Mouse (Mus musculus): ENCODE data around the gene Ttc23. TPM values are rescaled to one million over a fixed set of nuclear protein-coding genes. Genes with fewer than 3 reads are reported as not detected.

Gene Ttc23
- 4.1 and 5.5 TPM in 2 replicates for polyA plus RNA-seq (2012; rRNA removed)

GRCm38 (mm10) chr7:67647277-67647676 lies at the start of gene Ttc23:
Ttc23 (plus strand) TSS chr7:67647410.
- peak; percentile 62 for DNase-seq (ENCODE audit: low read depth, low spot score)
- WGBS: 9% methylated on average over 5 of the region's 5 CpGs

- DNase-seq (ENCODE audit: low read depth, low spot score): no peak
- 82% methylated on average over 3 of the region's 3 CpGs for WGBS
Measured at GRCm38 (mm10) chr7:67598050-67598449, 49.2 kb upstream of the Ttc23 start.

GRCm38 (mm10) chr7:67605114-67605513 lies 42.1 kb upstream of the Ttc23 start:
- 85% methylated on average over 6 of the region's 6 CpGs for WGBS
- no peak for DNase-seq (ENCODE audit: low read depth, low spot score)

- no peak for DNase-seq (ENCODE audit: low read depth, low spot score)
- 76% methylated on average over 1 of the region's 1 CpGs for WGBS
Measured at GRCm38 (mm10) chr7:67606250-67606649, 41.0 kb upstream of the Ttc23 start.

- 80% methylated on average over 5 of the region's 5 CpGs for WGBS
- DNase-seq (ENCODE audit: low read depth, low spot score): no peak
Measured at GRCm38 (mm10) chr7:67607669-67608347, 39.4 kb upstream of the Ttc23 start.

GRCm38 (mm10) chr7:67608348-67609024 lies 38.7 kb upstream of the Ttc23 start:
- DNase-seq (ENCODE audit: low read depth, low spot score): no peak
- 46% methylated on average over 4 of the region's 4 CpGs for WGBS

GRCm38 (mm10) chr7:67613795-67614463 lies 33.3 kb upstream of the Ttc23 start:
- 80% methylated on average over 10 of the region's 10 CpGs for WGBS
- no peak for DNase-seq (ENCODE audit: low read depth, low spot score)

GRCm38 (mm10) chr7:67614464-67614861 lies 32.7 kb upstream of the Ttc23 start:
- WGBS: 87% methylated on average over 7 of the region's 7 CpGs
- DNase-seq (ENCODE audit: low read depth, low spot score): no peak

- DNase-seq (ENCODE audit: low read depth, low spot score): no peak
- 82% methylated on average over 4 of the region's 4 CpGs for WGBS
Measured at GRCm38 (mm10) chr7:67616890-67617289, 30.3 kb upstream of the Ttc23 start.

- WGBS: 91% methylated on average over 10 of the region's 10 CpGs
- DNase-seq (ENCODE audit: low read depth, low spot score): no peak
Measured at GRCm38 (mm10) chr7:67617646-67618045, 29.6 kb upstream of the Ttc23 start.

GRCm38 (mm10) chr7:67618316-67618715 lies 28.9 kb upstream of the Ttc23 start:
- 92% methylated on average over 3 of the region's 3 CpGs for WGBS
- no peak for DNase-seq (ENCODE audit: low read depth, low spot score)

- 73% methylated on average over 4 of the region's 4 CpGs for WGBS
- no peak for DNase-seq (ENCODE audit: low read depth, low spot score)
Measured at GRCm38 (mm10) chr7:67619836-67620235, 27.4 kb upstream of the Ttc23 start.

GRCm38 (mm10) chr7:67622151-67622550 lies 25.1 kb upstream of the Ttc23 start:
- WGBS: 58% methylated on average over 3 of the region's 3 CpGs
- no peak for DNase-seq (ENCODE audit: low read depth, low spot score)

GRCm38 (mm10) chr7:67626671-67627070 lies 20.5 kb upstream of the Ttc23 start:
- WGBS: 83% methylated on average over 5 of the region's 5 CpGs
- no peak for DNase-seq (ENCODE audit: low read depth, low spot score)

GRCm38 (mm10) chr7:67629681-67630080 lies 17.5 kb upstream of the Ttc23 start:
- WGBS: 66% methylated on average over 5 of the region's 5 CpGs
- no peak for DNase-seq (ENCODE audit: low read depth, low spot score)

- 9% methylated on average over 2 of the region's 2 CpGs for WGBS
- peak; percentile 40 for DNase-seq (ENCODE audit: low read depth, low spot score)
Measured at GRCm38 (mm10) chr7:67630817-67631216, 16.4 kb upstream of the Ttc23 start.

- WGBS: 86% methylated on average over 5 of the region's 5 CpGs
- DNase-seq (ENCODE audit: low read depth, low spot score): no peak
Measured at GRCm38 (mm10) chr7:67632380-67632779, 14.8 kb upstream of the Ttc23 start.

- 84% methylated on average over 3 of the region's 3 CpGs for WGBS
Measured at GRCm38 (mm10) chr7:67634210-67634609, 13.0 kb upstream of the Ttc23 start.

GRCm38 (mm10) chr7:67636161-67636560 lies 11.0 kb upstream of the Ttc23 start:
- no peak for DNase-seq (ENCODE audit: low read depth, low spot score)
- 66% methylated on average over 2 of the region's 2 CpGs for WGBS

More at GRCm38 (mm10) chr7:67634210-67634609, 13.0 kb upstream of the Ttc23 start:
- DNase-seq (ENCODE audit: low read depth, low spot score): no peak

GRCm38 (mm10) chr7:67639006-67639405 lies 8.2 kb upstream of the Ttc23 start:
- DNase-seq (ENCODE audit: low read depth, low spot score): no peak
- 95% methylated on average over 3 of the region's 3 CpGs for WGBS

GRCm38 (mm10) chr7:67642955-67643354 lies 4.3 kb upstream of the Ttc23 start:
- WGBS: 94% methylated on average over 9 of the region's 9 CpGs

More at GRCm38 (mm10) chr7:67642955-67643354, 4.3 kb upstream of the Ttc23 start:
- no peak for DNase-seq (ENCODE audit: low read depth, low spot score)
